Mouse (Mus musculus): ENCODE data around the gene Gm34302.

- TF ChIP-seq CTCF (IDR thresholded peaks at IDR 0.05; ENCODE audit: low read depth) = no peak
- no peak for TF ChIP-seq EP300 (IDR thresholded peaks at IDR 0.05; ENCODE audit: low read depth)
Observed at GRCm38 (mm10) chr3:63517681-63518080, 34.0 kb upstream of the Gm34302 start.

All from liver, postnatal 0 days (tissue).